Comparison of ENCODE assay signal across 22 mouse cellular contexts in genomic region chr11:109378051-109378450, GRCm38 (mm10). TPM values are rescaled to one million over a fixed set of nuclear protein-coding genes. Genes with fewer than 3 reads are reported as not detected.
DNase-seq lines count a peak whose midpoint lies in the region; ATAC-seq and TF ChIP-seq lines count a peak whose summit lies in the region.
"Had no signal": no experiment of that assay in that cellular context is flagged by ENCODE, and none has a peak within 500 bp of the region (broad histone marks: within the 10 kb centered on the region; RNA-seq: fewer than 3 reads in every experiment).

No protein-coding gene starts in this region.

- no peak for TF ChIP-seq CTCF in layer of hippocampus, adult 2 months (conservative IDR thresholded peaks at IDR 0.05)
- no peak for TF ChIP-seq CTCF in CH12.LX (conservative IDR thresholded peaks at IDR 0.05 in 1 of 2, IDR thresholded peaks at IDR 0.05 in 1 of 2; ENCODE audit: low read depth in 2 of 2, low read length in 2 of 2)

- in situ Hi-C loops in CH12.LX (cut with MboI; ENCODE audit: low pct_ligation_motif_present, low pct_unique_long_range_greater_than_20kb, low sequenced_read_pairs): no loop called here

- no peak overlapping the region for H3K4me2 ChIP-seq in CH12.LX (ENCODE audit: insufficient read depth, low read depth, poor library complexity, severe bottlenecking)
- no peak overlapping the region for H3K4me2 ChIP-seq in hindbrain, embryonic 14.5 days (replicated peaks)

- 71% methylated on average over 7 of the region's 7 CpGs for WGBS in hindbrain, embryonic 14.5 days

- dilution Hi-C loops in CH12.LX (cut with MboI; ENCODE audit: extremely low pct_ligation_motif_present, extremely low pct_unique_long_range_greater_than_20kb, low sequenced_read_pairs): no loop called here

- H3K27ac ChIP-seq in layer of hippocampus, adult 2 months: peak overlapping the region; percentile 61; the same call in 1 of the 2 replicates
- H3K27ac ChIP-seq in CH12.LX (ENCODE audit: insufficient read depth, low read depth): no peak overlapping the region
- no peak overlapping the region for H3K27ac ChIP-seq in hindbrain, embryonic 14.5 days
- H3K27ac ChIP-seq: hindbrain, embryonic 10.5 days had no signal

- TF ChIP-seq RAD21 in CH12.LX (IDR thresholded peaks at IDR 0.05; ENCODE audit: low read depth, low read length): no peak

- no peak for DNase-seq in layer of hippocampus, adult 2 months (ENCODE audit: low spot score in 2 of 2)
- DNase-seq in layer of hippocampus, adult 9-11 months: no peak
- no peak for DNase-seq in CH12.LX (ENCODE audit: extremely low read depth)
- peak; percentile 43 for DNase-seq in lung, postnatal 14 days
- DNase-seq in adrenal gland, postnatal 25 days: no peak
- no peak for DNase-seq in hindbrain, embryonic 14.5 days (ENCODE audit: low spot score)
- DNase-seq: adrenal gland, postnatal 10 days; cerebellum, adult 18-20 months; cerebellum, adult 9-11 months; cerebellum, postnatal 36 days; gastrocnemius, postnatal 10 days had no signal

- H3K27me3 ChIP-seq in CH12.LX (replicated peaks): no peaks in the 10 kb centered on the region
- no peaks in the 10 kb centered on the region for H3K27me3 ChIP-seq in hindbrain, embryonic 14.5 days (ENCODE audit: control insufficient read depth, insufficient read depth, low read length)
- H3K27me3 ChIP-seq: embryonic facial prominence, embryonic 13.5 days; forebrain, embryonic 13.5 days; heart, embryonic 12.5 days; hindbrain, embryonic 15.5 days had no signal

- H3K9ac ChIP-seq in CH12.LX (ENCODE audit: insufficient read depth, low read depth): no peak overlapping the region
- H3K9ac ChIP-seq in hindbrain, embryonic 14.5 days: no peak overlapping the region
- H3K9ac ChIP-seq: heart, embryonic 12.5 days; hindbrain, embryonic 15.5 days had no signal

- peaks cover 3% of the 10 kb centered on the region for H3K9me3 ChIP-seq in CH12.LX (replicated peaks; ENCODE audit: low read length)
- H3K9me3 ChIP-seq in hindbrain, embryonic 14.5 days (ENCODE audit: control insufficient read depth, low read length): no peaks in the 10 kb centered on the region
- H3K9me3 ChIP-seq: embryonic facial prominence, embryonic 13.5 days; forebrain, embryonic 13.5 days; G1E; heart, embryonic 12.5 days; hindbrain, embryonic 10.5 days; hindbrain, embryonic 15.5 days had no signal

- peaks cover 6 to 42% of the 10 kb centered on the region in 2 experiments for H3K36me3 ChIP-seq in CH12.LX (replicated peaks in 1 of 2; ENCODE audit: control insufficient read depth in 1 of 2, insufficient read depth in 1 of 2, low read length in 1 of 2)
- H3K36me3 ChIP-seq in hindbrain, embryonic 14.5 days (replicated peaks; ENCODE audit: control insufficient read depth, insufficient read depth): 0 out of 2 replicates have a peak, but pooled peaks cover 3% of the 10 kb centered on the region

- no peak overlapping the region for H3K4me3 ChIP-seq in layer of hippocampus, adult 2 months
- H3K4me3 ChIP-seq in CH12.LX (replicated peaks in 1 of 3; ENCODE audit: low read depth in 2 of 3, low read length in 2 of 3, poor library complexity in 1 of 3): no peak overlapping the region
- H3K4me3 ChIP-seq in hindbrain, embryonic 14.5 days (replicated peaks; ENCODE audit: low read length): no peak overlapping the region
- H3K4me3 ChIP-seq: embryonic facial prominence, embryonic 13.5 days; forebrain, embryonic 13.5 days; heart, embryonic 12.5 days; hindbrain, embryonic 10.5 days; hindbrain, embryonic 15.5 days had no signal

- peaks cover 28% of the 10 kb centered on the region for H3K79me2 ChIP-seq in CH12.LX (replicated peaks; ENCODE audit: control insufficient read depth, extremely low read depth, insufficient read depth, poor library complexity, severe bottlenecking)

- TF ChIP-seq POLR2A in CH12.LX (IDR thresholded peaks at IDR 0.05; ENCODE audit: low read depth, low read length): no peak

- TF ChIP-seq EP300 in CH12.LX (IDR thresholded peaks at IDR 0.05; ENCODE audit: low read length): no peak

- ATAC-seq in hindbrain, embryonic 14.5 days (ENCODE audit: low FRiP score): no peak
- ATAC-seq: inflammation-experienced regulatory T-cells, adult 6 months had no signal

- H3K4me1 ChIP-seq in CH12.LX (ENCODE audit: control insufficient read depth in 1 of 2, insufficient read depth in 2 of 2): peaks cover 21 to 80% of the 10 kb centered on the region in 2 experiments
- peaks cover 23% of the 10 kb centered on the region; the same call in 1 of the 2 replicates for H3K4me1 ChIP-seq in hindbrain, embryonic 14.5 days (replicated peaks; ENCODE audit: control insufficient read depth, insufficient read depth, low read length)

TF ChIP-seq in CH12.LX, 34 proteins besides CTCF, POLR2A, EP300 and RAD21:
- TF ChIP-seq SIN3A (IDR thresholded peaks at IDR 0.05; ENCODE audit: low read length) (0 out of 2 replicates have a peak, but pooled peaks have one; percentile 16), MYC (IDR thresholded peaks at IDR 0.05; ENCODE audit: low read depth, low read length) (no peak)

RNA-seq across cellular contexts. Expression of gene Gna13, which starts 15.4 kb away (rescaled TPM):
- total RNA-seq in layer of hippocampus, adult 2 months (2021): 10 to 100 TPM; 55.5 to 60.9 TPM
- 33.9 and 39.3 TPM in 2 replicates for total RNA-seq in CH12.LX (2012; rRNA removed)
- 56.6 and 57.6 TPM in 2 replicates for total RNA-seq in CH12.LX (2014; rRNA removed)
- polyA plus RNA-seq in CH12.LX (2012; ENCODE audit: insufficient read length, low read depth): 32.2 and 33.4 TPM in 2 replicates
- total RNA-seq in adrenal gland, postnatal 25 days (2021): 52.6 and 68.3 TPM in 2 replicates
- 21.8 and 24.4 TPM in 2 replicates for polyA plus RNA-seq in hindbrain, embryonic 14.5 days (2014; fragmentation: Nextera tagmentation; extraction: Ambion mirVana)

RNA-seq across cellular contexts. Expression of gene 9930022D16Rik, which starts 35.7 kb away (rescaled TPM):
- total RNA-seq in layer of hippocampus, adult 2 months (2021): not detected
- 0.08 TPM in 2 replicates for total RNA-seq in CH12.LX (2012; rRNA removed)
- total RNA-seq in CH12.LX (2014; rRNA removed): 0.08 TPM in 1 of 2 replicates, not detected in the other
- not detected in 2 replicates for polyA plus RNA-seq in CH12.LX (2012; ENCODE audit: insufficient read length, low read depth)
- not detected in 2 replicates for total RNA-seq in adrenal gland, postnatal 25 days (2021)
- not detected in 2 replicates for polyA plus RNA-seq in hindbrain, embryonic 14.5 days (2014; fragmentation: Nextera tagmentation; extraction: Ambion mirVana)
- total RNA-seq: adrenal gland, postnatal 10 days; gastrocnemius, postnatal 10 days; heart, adult 8-10 months; heart, postnatal 25 days had no signal
- polyA plus RNA-seq: embryonic facial prominence, embryonic 13.5 days; forebrain, embryonic 13.5 days; G1E; gonadal fat pad, adult 2 months; heart, embryonic 12.5 days; heart, embryonic 16.5 days; hindbrain, embryonic 10.5 days; hindbrain, embryonic 15.5 days had no signal

RNA-seq across cellular contexts. Expression of gene Amz2, which starts 47.7 kb away (rescaled TPM):
- total RNA-seq in layer of hippocampus, adult 2 months (2021): 10 to 100 TPM; 54.7 to 64.7 TPM
- 19.7 and 23.3 TPM in 2 replicates for total RNA-seq in CH12.LX (2012; rRNA removed)
- total RNA-seq in CH12.LX (2014; rRNA removed): 22.3 and 24.5 TPM in 2 replicates
- 18.6 and 23.7 TPM in 2 replicates for polyA plus RNA-seq in CH12.LX (2012; ENCODE audit: insufficient read length, low read depth)
- 41.9 and 53.9 TPM in 2 replicates for total RNA-seq in adrenal gland, postnatal 25 days (2021)
- polyA plus RNA-seq in hindbrain, embryonic 14.5 days (2014; fragmentation: Nextera tagmentation; extraction: Ambion mirVana): 55.6 and 65.8 TPM in 2 replicates
